Mouse (Mus musculus): ENCODE results near the gene Adamtsl5.
A peak's percentile ranks its signal among the peaks of the same experiment; 100 is the strongest.

Gene Adamtsl5

DNA sequence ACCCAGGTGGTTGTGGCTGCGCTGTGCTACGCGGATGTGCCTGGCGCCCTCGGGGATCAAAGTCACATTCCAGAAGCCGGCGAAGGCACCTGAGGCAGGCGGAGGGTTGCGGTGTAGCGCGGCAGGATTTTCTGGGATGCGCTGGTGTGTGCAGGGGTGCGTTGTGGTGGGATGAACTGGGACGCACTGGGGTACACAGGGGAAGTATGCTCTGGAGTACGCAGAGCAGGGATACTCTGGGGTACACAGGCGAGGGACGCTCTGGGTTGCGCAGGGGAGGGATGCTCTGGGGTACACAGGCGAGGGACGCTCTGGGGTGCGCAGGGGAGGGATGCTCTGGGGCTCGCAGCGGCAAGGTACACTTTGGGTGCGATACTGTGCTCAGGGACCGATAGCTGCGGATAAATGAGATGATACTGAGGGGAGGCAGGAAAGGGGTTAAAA is 5.9 kb downstream of the Adamtsl5 start:
- no peak for DNase-seq (ENCODE audit: low spot score)

DNA sequence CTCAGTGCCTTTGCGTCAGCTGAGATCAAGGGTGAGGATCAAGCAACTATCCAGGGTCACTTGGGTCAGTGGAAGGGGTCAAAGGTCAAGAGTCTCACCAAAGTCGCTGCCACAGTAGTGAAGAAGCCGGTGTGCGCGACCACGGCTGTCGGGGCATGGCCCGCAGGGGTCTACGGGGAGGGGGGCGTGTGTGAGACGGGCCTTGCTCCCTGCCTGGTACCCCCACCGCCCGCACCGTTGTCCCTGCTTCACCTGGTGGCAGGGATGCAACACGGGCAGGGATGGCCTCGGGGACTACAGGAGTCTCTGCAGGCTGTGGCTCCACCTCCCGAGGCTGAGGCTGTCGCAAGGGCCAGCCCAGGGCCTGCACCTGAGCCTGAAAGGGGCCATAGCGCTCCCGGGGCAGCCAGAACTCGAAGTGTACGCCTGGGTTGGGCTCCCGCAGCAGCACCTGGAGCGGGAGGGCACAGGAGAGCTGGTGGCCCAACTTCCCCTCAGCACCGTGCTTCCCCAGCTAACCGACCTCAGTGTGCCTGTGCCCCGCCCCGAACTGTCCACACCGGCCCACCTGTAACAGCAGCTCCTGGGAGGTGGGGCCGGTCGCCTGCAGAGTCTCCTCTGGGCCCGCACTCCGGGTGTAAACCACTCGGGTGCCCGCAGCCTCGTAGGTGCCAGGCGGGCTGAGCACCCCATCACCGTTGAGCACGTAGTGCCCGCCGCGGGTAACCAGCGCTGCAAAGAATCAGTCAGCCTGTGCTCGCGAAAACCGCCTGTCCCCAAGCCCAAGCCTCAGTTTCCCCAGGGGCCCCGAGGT is 6.5 kb downstream of the Adamtsl5 start:
- no peak for DNase-seq (ENCODE audit: low spot score)

DNA sequence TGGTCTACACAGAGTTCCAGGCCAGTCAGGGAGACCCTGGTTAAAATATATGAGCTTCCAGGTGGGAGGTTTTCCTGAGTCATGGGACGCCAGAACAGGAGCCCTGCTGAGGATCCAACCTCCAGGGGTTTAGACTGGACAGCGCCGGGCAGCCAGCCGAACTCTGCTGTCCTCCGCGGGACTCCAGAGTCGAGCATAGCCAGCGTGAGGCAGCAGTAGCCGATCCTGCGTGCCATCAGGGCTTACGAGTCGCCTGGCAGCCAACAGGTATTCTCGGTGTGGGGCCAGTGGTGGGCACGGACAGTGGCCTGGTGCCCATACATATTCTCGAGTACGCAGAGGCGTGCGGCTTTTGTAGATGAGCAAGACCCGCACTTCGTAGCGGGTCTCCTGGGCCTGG is 7.2 kb downstream of the Adamtsl5 start:
- no peak for DNase-seq (ENCODE audit: low spot score)

DNA sequence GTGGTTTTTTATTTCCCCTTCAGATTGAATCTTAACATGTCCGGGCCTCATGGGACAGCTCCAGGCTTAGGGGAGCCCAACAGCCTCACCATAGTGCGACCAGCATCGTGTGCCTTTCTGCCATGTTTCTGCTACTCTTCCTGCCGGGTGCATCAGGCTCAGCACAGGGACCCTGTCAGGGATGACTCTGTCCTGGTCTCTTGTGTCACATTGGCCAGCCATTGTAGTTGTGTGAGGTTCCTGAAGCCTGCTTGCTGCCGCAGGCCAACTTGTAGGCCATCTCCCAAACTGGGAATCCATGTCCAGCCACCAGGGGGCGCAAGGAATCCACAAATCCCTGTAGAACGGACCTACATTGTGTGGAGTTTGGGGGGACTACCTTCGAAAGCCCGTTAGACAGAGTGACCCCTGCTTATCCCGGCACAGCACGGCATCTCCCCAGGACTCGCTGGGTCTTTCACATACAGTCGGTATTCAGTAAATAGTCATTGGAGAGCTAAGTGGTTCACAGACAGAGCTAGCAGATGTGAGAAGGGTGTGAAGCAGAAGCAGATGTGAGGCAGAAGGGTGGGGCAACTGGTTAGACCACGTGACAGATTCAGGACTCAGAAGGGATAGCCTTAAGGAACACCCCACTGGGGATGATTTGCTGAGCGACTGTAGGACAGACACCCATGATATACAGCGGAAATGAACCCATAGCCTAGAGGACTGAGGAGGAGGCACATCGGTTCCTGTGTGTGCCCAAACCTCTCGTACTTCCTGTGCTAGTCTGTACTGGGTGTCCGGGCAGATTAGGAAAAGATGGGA is 8.1 kb downstream of the Adamtsl5 start:
- peak; percentile 92 for DNase-seq (ENCODE audit: low spot score)

DNA sequence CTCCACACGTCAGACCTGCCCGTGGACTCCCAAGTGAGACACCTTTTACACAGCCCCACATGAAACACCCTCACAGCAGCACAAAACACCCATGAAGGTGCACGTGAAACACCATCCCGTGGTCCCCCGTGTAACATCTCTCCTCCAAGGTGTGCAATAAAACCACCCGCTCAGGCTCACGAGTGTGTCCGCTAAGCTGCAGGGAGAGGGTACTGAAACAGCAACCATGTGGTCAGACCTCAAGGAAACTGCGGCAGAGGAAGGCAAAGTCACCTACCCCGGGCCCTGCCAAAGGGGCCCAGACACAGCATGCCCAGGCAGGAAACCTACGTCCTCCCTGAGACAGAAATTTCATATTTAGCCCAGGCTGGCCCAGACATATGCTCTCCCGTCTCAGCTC is 11.9 kb downstream of the Adamtsl5 start:
- DNase-seq (ENCODE audit: low spot score) = no peak

DNA sequence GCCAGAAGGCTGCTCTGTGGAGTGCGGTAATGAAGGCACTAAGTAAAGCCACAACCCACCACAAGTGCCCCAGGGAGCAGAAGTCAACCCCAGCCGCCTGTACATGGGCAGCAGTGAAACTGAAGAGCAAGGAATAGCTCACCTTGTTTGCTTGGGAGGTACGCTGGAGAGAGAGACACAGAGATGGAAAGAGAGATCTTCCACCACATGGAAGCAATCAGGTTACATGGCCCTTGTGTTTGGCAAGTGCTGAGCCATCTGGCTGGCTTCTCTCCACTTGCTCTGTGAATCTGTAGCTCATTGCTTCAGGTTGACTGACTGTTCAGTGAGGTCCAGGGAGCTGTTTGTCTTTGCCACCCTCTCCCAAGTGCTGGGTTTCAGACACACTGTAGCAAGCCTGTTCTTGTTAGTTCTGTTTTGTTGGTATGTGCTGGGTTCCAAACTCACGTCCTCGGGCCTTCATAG is 15.7 kb downstream of the Adamtsl5 start:
- DNase-seq (ENCODE audit: low spot score) = no peak

DNA sequence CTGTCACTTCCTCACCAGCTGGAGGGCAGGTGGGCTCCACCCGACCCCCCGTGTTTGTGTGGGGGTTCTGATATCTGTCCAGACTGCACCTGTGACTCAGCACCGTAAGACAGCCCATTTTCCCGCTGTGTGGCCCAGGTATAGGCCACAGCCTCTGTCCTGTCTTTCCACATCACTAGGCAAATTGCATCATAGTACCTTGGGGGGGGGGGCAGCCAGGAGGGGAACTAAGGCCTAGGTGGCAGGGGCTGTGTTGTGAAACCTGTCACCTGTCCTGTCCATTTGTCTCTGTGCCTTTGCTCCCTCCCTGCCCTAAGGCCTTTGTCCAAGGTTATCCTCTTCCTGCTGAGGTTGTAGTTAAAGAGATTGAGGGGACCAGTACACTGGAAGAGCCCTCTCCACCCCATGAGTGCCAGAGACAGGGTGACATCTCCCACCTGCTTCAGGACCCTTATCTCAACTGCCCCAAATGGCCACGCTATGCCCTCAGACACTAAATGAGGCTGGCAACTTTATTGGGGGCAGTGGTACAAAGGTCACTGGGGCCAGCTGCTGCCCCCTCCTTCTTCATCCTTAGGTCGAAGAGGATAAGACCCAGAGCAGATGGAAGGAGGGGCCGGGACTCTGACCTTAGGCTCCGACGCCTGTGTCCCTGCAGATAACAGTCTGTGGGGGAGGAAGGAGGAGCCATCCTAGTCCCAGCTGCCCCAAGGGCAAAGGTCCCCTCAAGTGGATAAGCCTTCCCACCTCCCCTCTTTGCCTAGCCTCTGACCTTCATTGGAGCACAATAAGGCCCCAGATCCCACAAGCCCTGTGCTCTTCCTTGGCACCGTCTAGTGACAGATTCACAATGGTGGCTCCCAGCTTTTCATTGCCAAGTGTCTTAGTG is 16.3 kb downstream of the Adamtsl5 start:
- peak; percentile 87 for DNase-seq (ENCODE audit: low spot score)

DNA sequence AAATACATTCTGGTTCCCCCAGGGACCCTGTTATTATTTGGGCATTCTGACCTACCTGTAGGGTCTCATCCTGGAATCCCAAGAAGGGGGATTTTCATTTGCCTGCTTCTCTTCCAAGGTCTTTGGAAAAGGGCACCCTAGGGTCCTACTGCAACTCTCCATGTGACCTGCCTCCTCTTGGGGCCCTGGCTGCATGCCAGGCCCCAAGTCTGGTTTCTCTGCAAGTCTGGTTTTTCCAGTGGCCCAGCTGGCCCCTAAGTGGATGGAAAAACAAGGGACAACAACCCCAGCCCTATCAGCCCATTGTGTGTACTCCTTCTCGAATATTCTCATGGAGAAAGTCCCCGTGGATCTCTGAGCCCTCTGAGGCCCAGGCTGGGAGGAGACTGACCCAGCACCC is 17.3 kb downstream of the Adamtsl5 start:
- no peak for DNase-seq (ENCODE audit: low spot score)

DNA sequence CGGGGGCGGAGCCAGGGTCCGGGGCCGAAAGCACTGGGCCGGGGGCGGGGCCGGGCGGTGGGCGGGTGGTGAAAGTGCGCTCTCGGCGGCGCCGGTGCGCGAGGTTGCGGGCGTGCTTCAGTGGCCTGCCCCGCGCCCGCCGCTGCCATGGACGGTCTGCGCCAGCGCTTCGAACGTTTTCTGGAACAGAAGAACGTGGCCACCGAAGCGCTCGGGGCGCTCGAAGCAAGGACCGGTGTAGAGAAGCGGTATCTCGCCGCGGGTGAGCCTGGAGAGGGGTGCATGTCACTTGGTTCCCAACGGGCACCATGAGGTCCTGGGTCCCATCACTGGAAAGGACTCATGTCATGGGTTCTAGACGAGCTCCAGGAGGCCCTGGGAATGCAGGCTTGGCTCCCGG is 18.1 kb downstream of the Adamtsl5 start:
- no peak for DNase-seq (ENCODE audit: low spot score)

DNA sequence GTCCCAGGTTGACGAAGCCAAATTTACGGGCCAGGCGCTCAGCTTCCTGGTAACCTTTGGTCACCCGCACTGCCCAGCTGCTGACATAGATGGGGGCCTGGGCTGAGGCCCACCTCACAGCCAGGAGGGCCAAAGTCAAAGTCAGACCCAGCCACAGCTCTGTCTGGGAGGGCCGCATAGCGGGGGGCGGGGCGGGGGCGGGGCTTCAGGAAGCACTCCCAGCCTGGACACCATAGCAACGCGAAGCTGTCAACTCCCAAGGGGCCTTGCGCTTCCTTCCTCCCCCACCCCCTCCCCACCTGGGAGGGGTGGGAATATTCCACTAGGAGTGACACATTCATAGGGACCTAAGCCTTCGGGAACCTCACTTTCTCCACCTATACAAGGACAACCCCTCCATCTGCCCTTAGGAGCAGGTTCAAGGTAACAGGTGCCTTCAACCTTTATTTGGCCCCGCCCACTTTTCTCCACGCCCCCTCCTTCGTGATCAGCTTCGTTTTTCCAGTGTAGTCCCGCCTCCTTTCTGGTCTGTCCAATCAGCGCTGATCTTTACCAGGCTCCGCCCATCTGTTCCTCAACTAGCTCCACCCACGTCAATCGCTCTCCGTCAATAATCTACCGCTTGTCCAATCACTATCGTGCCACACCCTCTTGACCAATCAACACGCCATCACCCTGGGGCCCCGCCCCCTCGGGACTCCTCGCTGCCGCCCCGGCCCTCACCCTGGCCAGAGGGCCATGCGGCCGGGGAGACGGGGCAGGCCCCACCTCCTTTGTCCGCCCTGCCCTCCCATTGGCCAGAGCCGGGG is 18.7 kb downstream of the Adamtsl5 start, which contains the start of the genes Pcsk4 and Reep6:
Gene Pcsk4, minus strand, starts transcription at position 226 of the 809 bp plus-strand sequence.
Gene Reep6, plus strand, starts transcription at position 681 of the 809 bp plus-strand sequence.
- DNase-seq (ENCODE audit: low spot score) = peak; percentile 97

DNA sequence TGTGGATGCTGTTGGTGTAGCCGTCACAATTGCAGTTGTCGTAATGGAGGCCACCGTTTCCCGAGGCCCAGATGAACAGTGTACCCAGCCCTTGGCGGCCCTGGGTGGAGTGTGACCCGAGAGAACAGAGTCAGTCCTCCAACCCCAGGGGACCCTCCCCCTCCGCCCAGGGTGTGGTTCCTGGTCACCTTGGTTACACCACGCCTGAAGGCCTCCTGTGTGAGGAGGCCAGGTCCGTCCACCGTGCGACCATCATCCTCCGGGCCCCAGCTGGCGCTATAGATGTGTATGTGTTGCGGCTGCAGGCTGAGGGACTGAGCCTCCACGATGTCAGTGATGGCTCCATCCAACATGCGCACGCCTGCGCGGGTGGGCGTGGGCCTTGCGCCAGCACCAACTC is 23.2 kb downstream of the Adamtsl5 start:
- no peak for DNase-seq (ENCODE audit: low spot score)

DNA sequence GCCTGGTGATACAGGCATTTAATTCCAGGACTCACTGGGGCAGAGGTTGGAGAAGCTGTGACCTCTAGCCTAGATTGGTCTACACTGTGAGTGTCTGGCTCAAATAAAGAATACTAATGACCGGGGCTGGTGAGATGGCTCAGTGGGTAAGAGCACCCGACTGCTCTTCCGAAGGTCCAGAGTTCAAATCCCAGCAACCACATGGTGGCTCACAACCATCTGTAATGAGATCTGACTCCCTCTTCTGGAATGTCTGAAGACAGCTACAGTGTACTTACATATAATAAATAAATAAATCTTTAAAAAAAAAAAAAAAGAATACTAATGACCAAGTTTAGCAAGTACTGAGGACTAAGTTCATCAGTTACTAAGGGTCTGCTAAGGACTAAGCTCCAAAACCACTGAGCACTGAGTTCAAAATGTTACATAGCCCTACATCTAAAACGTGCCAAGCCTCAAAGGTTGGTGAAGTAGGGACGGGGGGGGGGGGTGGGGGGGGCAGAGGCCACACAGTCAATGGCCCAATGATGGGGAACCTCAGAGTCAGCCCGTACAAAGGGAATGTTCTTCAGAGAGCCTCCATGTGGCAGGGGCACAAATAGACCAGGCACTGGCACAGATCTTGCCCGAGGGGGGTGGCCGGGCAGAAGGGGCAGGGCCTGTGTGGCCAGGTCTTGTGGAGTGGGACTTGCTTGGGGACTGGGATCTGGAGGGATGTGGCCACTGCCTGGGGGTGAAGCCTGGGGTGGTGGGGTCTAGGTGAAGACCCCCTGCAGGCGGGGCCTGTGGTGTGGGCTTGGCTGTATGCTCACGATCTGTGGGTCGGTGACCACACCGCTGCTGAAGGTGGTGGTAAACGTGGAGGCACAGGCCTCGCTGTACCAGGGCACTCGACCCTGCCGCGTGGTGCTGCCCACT is 23.8 kb downstream of the Adamtsl5 start:
- no peak for DNase-seq (ENCODE audit: low spot score)

DNA sequence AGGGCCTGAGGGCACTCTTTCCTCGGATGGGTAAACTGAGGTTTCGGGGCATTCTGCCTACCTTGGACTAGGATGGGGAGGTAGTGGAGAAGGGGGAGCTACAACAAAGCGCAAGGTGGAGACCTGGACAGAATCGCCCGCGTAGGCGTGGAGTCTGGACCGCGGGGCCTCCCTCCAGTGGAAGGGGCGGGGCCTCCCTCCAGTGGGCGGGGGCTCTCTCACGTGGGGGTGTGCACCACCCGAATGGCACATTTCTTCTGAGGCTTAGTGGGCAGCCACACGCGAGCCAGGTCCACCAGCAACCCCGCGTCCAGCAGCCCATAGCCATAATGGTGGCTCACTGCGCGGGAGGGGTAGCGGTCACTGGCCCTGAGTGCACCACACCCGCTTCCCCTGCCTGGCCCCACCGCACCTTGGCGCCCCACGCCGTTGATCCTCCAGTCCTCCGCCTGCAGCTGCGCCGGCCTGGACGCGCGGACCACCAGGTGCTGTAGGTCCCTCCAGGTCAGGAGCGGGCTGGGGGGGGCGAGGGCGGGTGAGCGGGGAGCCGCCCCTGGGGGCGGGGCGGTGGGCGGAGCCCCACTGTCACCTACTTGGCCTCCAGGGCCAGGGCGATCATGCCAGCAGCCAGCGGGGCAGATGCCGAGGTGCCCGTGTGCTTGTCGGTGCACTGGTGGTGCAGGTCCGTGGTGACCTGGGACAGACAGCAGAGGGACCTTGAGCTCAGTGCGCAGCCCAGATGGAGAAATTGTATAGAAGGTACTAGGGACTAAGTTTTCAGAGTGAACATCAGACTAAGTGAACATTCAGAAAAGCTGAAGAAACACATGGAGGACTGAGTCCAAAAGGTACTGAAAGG is 24.7 kb downstream of the Adamtsl5 start:
- peak; percentile 74 for DNase-seq (ENCODE audit: low spot score)

DNA sequence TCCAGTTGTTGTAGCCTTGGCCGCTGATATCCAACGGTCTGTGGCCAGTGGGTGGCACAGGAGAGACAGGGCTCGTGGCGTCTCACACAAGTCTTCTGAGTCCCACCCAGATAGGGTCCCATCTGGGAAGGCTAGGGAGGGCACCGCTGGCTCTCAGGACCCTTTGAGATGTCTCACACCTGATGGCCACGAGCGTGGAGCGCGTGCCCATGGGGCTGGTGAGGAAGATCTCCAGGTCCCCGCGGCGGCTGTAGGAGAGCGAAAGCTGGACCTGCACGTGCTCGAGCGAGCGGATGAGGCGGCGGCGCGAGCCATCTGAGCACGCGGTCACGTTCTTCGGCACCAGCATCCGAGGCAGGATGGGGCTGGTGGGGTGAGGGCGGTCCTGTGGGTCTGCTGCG is 25.4 kb downstream of the Adamtsl5 start:
- DNase-seq (ENCODE audit: low spot score) = no peak

DNA sequence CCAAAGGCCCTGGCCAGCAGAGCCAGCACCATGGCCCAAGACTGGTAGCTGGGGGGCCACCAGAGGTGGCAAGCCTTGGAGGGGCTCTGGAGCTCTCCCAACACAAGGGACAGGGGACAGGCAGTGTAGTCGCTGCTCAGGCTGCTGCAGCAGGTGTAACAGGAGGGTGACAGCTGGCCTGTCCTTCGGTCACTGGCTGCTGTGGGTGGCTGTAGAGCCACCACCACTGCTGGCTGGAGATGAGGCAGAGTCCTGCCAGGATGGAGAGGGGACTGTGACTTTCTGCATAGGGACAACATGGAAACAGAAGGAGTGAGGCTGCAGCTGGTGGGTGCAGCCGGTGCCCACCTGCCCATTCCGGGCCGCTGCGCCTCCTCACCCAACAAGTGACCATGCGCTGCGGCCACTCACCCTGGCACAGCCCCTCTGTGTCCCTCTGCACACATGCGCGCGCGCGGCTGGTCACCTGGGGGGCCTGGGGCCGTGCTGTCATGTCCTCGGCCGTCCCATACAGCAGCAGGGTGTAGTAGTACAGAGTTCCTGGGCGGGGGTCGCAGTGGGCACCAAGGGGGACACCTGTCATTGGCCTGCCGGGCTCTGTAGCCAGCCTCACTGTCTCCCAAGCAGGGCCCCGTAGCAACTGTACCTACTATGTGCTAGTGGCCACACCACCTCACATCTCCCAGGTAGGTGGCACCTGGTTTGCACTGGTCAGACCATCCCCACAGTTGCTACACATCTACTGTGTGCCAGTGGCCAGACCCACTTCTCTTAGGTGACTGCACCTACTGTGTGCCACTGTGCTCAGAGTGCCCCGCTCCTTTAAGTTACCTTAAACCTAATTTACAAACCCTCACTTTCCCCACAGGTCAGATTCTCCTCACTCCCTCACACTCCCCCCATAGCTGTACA is 26.3 kb downstream of the Adamtsl5 start:
- DNase-seq (ENCODE audit: low spot score) = no peak

DNA sequence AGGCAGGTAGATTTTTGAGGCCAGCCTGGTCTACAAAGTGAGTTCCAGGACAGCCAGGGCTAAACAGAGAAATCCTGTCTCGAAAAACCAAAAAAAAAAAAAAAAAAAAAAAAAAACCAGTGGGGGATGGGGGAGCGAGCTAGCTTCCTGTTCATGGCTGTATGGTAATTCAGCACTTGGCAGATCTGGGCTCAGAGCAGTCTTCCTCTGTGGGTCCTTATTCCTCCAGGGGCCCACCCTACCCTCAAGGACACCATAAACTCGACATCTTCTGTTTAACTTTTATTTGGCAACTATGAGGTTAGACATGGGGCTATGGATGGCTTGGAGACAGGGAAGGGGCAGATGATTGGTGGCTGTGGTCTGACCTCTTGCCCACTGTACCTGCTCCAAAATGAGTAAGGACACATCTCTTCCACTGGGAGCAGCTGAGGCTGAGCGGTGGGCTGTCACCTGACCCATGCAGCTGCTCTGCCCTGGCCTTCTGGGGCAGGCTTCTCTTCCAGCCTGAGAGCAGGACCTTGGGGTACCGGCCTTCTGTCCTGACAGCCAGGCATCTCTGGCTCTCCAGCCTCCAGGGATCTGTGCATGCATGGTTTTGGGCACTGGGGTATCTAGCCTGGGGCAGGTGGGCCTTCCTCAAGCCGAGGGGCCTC is 27.1 kb downstream of the Adamtsl5 start:
- no peak for DNase-seq (ENCODE audit: low spot score)

DNA sequence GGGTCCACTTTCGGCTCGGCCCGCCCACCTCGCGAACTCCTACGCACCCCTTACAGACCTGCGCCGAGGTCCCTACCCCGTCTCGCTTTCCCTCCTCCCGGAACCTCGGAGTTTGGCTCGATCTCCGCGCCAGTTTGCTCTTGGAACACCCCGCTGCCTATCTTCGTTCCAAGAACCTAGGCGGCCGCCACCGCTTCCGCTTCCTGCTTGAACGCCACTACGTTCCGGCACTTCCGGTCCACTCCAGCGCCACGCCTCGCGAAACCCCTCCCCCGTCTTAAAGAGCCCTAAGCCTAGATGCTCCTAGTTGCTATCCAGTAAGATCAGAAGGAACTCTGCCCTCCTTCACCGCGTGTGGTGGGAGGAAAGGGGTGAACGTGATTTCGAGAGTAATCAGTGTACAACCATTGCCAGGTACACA is 27.9 kb downstream of the Adamtsl5 start, which contains the start of gene 2310011J03Rik:
Gene 2310011J03Rik, minus strand, starts transcription at position 198 of the 421 bp plus-strand sequence.
- DNase-seq (ENCODE audit: low spot score) = peak; percentile 90
